Mouse (Mus musculus) hindbrain, embryonic 11.5 days (tissue): ENCODE results near the gene Serpind1. TPM values are rescaled to one million over a fixed set of nuclear protein-coding genes. Genes with fewer than 3 reads are reported as not detected.

ENCODE experiments used
- ATAC-seq: fragments of 200-750 bp; cut with Nextera tagmentation; 2 replicates; pipeline ENCODE4 v1.8.0; 2017; ENCODE audit warnings: mild to moderate bottlenecking, moderate TSS enrichment, moderate library complexity; ENCODE audit not compliant: low FRiP score
- DNase-seq: peaks from one replicate; pipeline ENCODE4 v3.0.0-alpha.2; 2015; ENCODE audit warnings: low spot score
- H3K27ac ChIP-seq: fragments of 300-500 bp; sonication (generic); 2 replicates; pipeline ENCODE4 v1.5.1; 2014; ENCODE audit warnings: mild to moderate bottlenecking, low read depth, low read length
- H3K27me3 ChIP-seq: fragments of 300-500 bp; sonication (generic); 2 replicates; pipeline ENCODE4 v1.6.1; 2014; ENCODE audit warnings: mild to moderate bottlenecking, low read length, moderate library complexity, mixed read lengths; ENCODE audit not compliant: control insufficient read depth, insufficient read depth
- H3K36me3 ChIP-seq: fragments of 300-500 bp; sonication (generic); 2 replicates; pipeline ENCODE4 v1.6.1; 2014; ENCODE audit warnings: mild to moderate bottlenecking, low read length, moderate library complexity, mixed read lengths; ENCODE audit not compliant: control insufficient read depth, insufficient read depth
- H3K4me1 ChIP-seq: fragments of 300-500 bp; sonication (generic); replicated peaks from 2 replicates; pipeline ENCODE4 v1.6.1; 2014; ENCODE audit warnings: low read length, mixed read lengths; ENCODE audit not compliant: control insufficient read depth, insufficient read depth
- H3K4me2 ChIP-seq: fragments of 300-500 bp; sonication (generic); replicated peaks from 2 replicates; pipeline ENCODE4 v1.6.1; 2014; ENCODE audit warnings: mild to moderate bottlenecking, low read depth, low read length
- H3K4me3 ChIP-seq: fragments of 300-500 bp; sonication (generic); 2 replicates; pipeline ENCODE4 v1.5.1; 2014; ENCODE audit warnings: low read depth, low read length
- H3K9ac ChIP-seq: fragments of 300-500 bp; sonication (generic); 2 replicates; pipeline ENCODE4 v1.6.1; 2014; ENCODE audit warnings: low read depth, low read length
- H3K9me3 ChIP-seq: fragments of 300-500 bp; sonication (generic); 2 replicates; pipeline ENCODE4 v1.6.1; 2016; ENCODE audit warnings: low read length; ENCODE audit not compliant: control insufficient read depth
- WGBS: fragments of 180-500 bp; shearing (Covaris S2); extraction: QIAGEN DNeasy Blood & Tissue Kit; methylation state at CpG from one replicate; pipeline ENCODE4 v1.1.7; 2014; 5-methylcytosine and 5-hydroxymethylcytosine counted together
- polyA plus RNA-seq: library from polyadenylated mRNA; unstranded; fragments of >200 nt; fragmentation: Nextera tagmentation; extraction: Ambion mirVana; gene quantifications from 2 replicates; pipeline ENCODE4 v1.2.1, GENCODE M21; 2014

The Serpind1 gene
- polyA plus RNA-seq, 1 experiment from 2014 or later: 0.74 TPM

GRCm38 (mm10) chr16:17312531-17312930 lies 18.6 kb upstream of the Serpind1 start:
- no peak overlapping the region for H3K9ac ChIP-seq
- no peak for ATAC-seq

GRCm38 (mm10) chr16:17316554-17316953 lies 14.6 kb upstream of the Serpind1 start:
- H3K4me3 ChIP-seq: no peak overlapping the region
- H3K4me1 ChIP-seq: no peaks in the 10 kb centered on the region
- ATAC-seq: no peak
- no peak for DNase-seq
- 0 out of 2 replicates have a peak, but pooled peaks cover 4% of the 10 kb centered on the region for H3K36me3 ChIP-seq
- H3K27ac ChIP-seq: no peak overlapping the region
- H3K9ac ChIP-seq: no peak overlapping the region
- no peaks in the 10 kb centered on the region for H3K27me3 ChIP-seq
- WGBS: 93% methylated on average over 7 of the region's 7 CpGs
- no peak overlapping the region for H3K4me2 ChIP-seq
- no peaks in the 10 kb centered on the region for H3K9me3 ChIP-seq

More at GRCm38 (mm10) chr16:17312531-17312930, 18.6 kb upstream of the Serpind1 start:
- H3K27me3 ChIP-seq: no peaks in the 10 kb centered on the region
- H3K4me1 ChIP-seq: no peaks in the 10 kb centered on the region
- 0 out of 2 replicates have a peak, but pooled peaks cover 5% of the 10 kb centered on the region for H3K36me3 ChIP-seq
- WGBS: 93% methylated on average over 5 of the region's 5 CpGs
- H3K9me3 ChIP-seq: no peaks in the 10 kb centered on the region
- no peak for DNase-seq
- H3K4me3 ChIP-seq: no peak overlapping the region
- no peak overlapping the region for H3K27ac ChIP-seq
- no peak overlapping the region for H3K4me2 ChIP-seq

GRCm38 (mm10) chr16:17321481-17321880 lies 9.7 kb upstream of the Serpind1 start:
- ATAC-seq (no peak), DNase-seq (no peak)
- H3K4me1 ChIP-seq: no peaks in the 10 kb centered on the region
- no peak overlapping the region for H3K27ac ChIP-seq
- H3K4me3 ChIP-seq: no peak overlapping the region
- H3K27me3 ChIP-seq: no peaks in the 10 kb centered on the region
- H3K9ac ChIP-seq: no peak overlapping the region
- H3K36me3 ChIP-seq: no peaks in the 10 kb centered on the region; the same call in 1 of the 2 replicates
- H3K4me2 ChIP-seq: no peak overlapping the region
- WGBS: 82% methylated on average over 5 of the region's 5 CpGs
- H3K9me3 ChIP-seq: no peaks in the 10 kb centered on the region

- no peak overlapping the region for H3K9ac ChIP-seq
- H3K27me3 ChIP-seq: no peaks in the 10 kb centered on the region
- no peaks in the 10 kb centered on the region; the same call in 1 of the 2 replicates for H3K36me3 ChIP-seq
- H3K4me2 ChIP-seq: no peak overlapping the region
- ATAC-seq (no peak), DNase-seq (no peak)
- H3K9me3 ChIP-seq: no peaks in the 10 kb centered on the region
- WGBS: 86% methylated on average over 5 of the region's 5 CpGs
- no peak overlapping the region for H3K4me3 ChIP-seq
- H3K4me1 ChIP-seq: no peaks in the 10 kb centered on the region
- H3K27ac ChIP-seq: no peak overlapping the region
These were observed 6.4 kb upstream of the Serpind1 start for GRCm38 (mm10) chr16:17324745-17325144.

GRCm38 (mm10) chr16:17326064-17326463 lies 5.1 kb upstream of the Serpind1 start:
- WGBS: 92% methylated on average over 2 of the region's 2 CpGs
- no peaks in the 10 kb centered on the region; the same call in 1 of the 2 replicates for H3K36me3 ChIP-seq

GRCm38 (mm10) chr16:17329848-17330570 lies 1.2 kb upstream of the Serpind1 start:
- Histone ChIP-seq H3K4me2 (no peak overlapping the region), H3K9ac (no peak overlapping the region), H3K27ac (no peak overlapping the region), H3K36me3 (no peaks in the 10 kb centered on the region; the same call in 1 of the 2 replicates), H3K4me1 (no peaks in the 10 kb centered on the region), H3K4me3 (no peak overlapping the region), H3K9me3 (no peaks in the 10 kb centered on the region), H3K27me3 (no peaks in the 10 kb centered on the region)
- WGBS: 92% methylated on average over 1 of the region's 1 CpGs
- ATAC-seq (no peak), DNase-seq (no peak)

More at GRCm38 (mm10) chr16:17326064-17326463, 5.1 kb upstream of the Serpind1 start:
- no peaks in the 10 kb centered on the region for H3K4me1 ChIP-seq
- H3K9me3 ChIP-seq: no peaks in the 10 kb centered on the region
- ATAC-seq (no peak), DNase-seq (no peak)
- no peak overlapping the region for H3K9ac ChIP-seq
- H3K4me3 ChIP-seq: no peak overlapping the region
- no peak overlapping the region for H3K4me2 ChIP-seq
- no peak overlapping the region for H3K27ac ChIP-seq
- no peaks in the 10 kb centered on the region for H3K27me3 ChIP-seq

GRCm38 (mm10) chr16:17331855-17332254 lies 684 bp downstream of the Serpind1 start:
- 90% methylated on average over 5 of the region's 5 CpGs for WGBS
- H3K36me3 ChIP-seq: peaks cover 2% of the 10 kb centered on the region; the same call in 1 of the 2 replicates
- no peaks in the 10 kb centered on the region for H3K9me3 ChIP-seq
- no peak overlapping the region for H3K4me3 ChIP-seq
- no peak overlapping the region for H3K9ac ChIP-seq
- no peak overlapping the region for H3K4me2 ChIP-seq
- ATAC-seq (no peak), DNase-seq (no peak)
- no peak overlapping the region for H3K27ac ChIP-seq
- H3K27me3 ChIP-seq: no peaks in the 10 kb centered on the region
- H3K4me1 ChIP-seq: no peaks in the 10 kb centered on the region

- DNase-seq: no peak
These were observed 3.4 kb downstream of the Serpind1 start for GRCm38 (mm10) chr16:17334574-17334973.

GRCm38 (mm10) chr16:17336089-17336488 lies 4.9 kb downstream of the Serpind1 start:
- Histone ChIP-seq H3K4me2 (no peak overlapping the region), H3K9me3 (no peaks in the 10 kb centered on the region), H3K9ac (no peak overlapping the region), H3K36me3 (peaks cover 2% of the 10 kb centered on the region; the same call in 1 of the 2 replicates), H3K4me1 (no peaks in the 10 kb centered on the region), H3K4me3 (no peak overlapping the region), H3K27ac (no peak overlapping the region), H3K27me3 (no peaks in the 10 kb centered on the region)
- DNase-seq (no peak), ATAC-seq (no peak)
- WGBS: 88% methylated on average over 1 of the region's 1 CpGs

More at GRCm38 (mm10) chr16:17334574-17334973, 3.4 kb downstream of the Serpind1 start:
- no peaks in the 10 kb centered on the region for H3K27me3 ChIP-seq
- H3K36me3 ChIP-seq: peaks cover 2% of the 10 kb centered on the region; the same call in 1 of the 2 replicates
- no peaks in the 10 kb centered on the region for H3K4me1 ChIP-seq
- ATAC-seq: no peak
- no peak overlapping the region for H3K9ac ChIP-seq
- no peak overlapping the region for H3K27ac ChIP-seq
- H3K9me3 ChIP-seq: no peaks in the 10 kb centered on the region
- no peak overlapping the region for H3K4me3 ChIP-seq
- H3K4me2 ChIP-seq: no peak overlapping the region
